Mouse (Mus musculus) megakaryocyte progenitor cell, adult 5-6 weeks (primary cell): ENCODE measurements around the gene Nxn. TPM values are rescaled to one million over a fixed set of nuclear protein-coding genes. Genes with fewer than 3 reads are reported as not detected.

Experiments used
- ATAC-seq: replicated peaks from 2 replicates; pipeline ENCODE4 v1.8.0; 2016; ENCODE audit warnings: mild to moderate bottlenecking, moderate TSS enrichment, inconsistent platforms; ENCODE audit not compliant: poor library complexity
- total RNA-seq, 2 experiments: library from RNA; stranded (forward) in 1 of 2; stranded (reverse) in 1 of 2; fragments of 157-497, 149-512 nt in 1 of 2; fragments of 200-1000 nt in 1 of 2; gene quantifications; 2 replicates each; pipeline versions ENCODE4 v1.2.3 to v1.2.4; 2015 to 2017

The Nxn gene
- total RNA-seq, 2 experiments from 2014 or later: 20.7 to 26.5 TPM

GRCm38 (mm10) chr11:76267550-76267949, 131.4 kb downstream of the Nxn start:
- no peak for ATAC-seq

GRCm38 (mm10) chr11:76262611-76263351, 136.2 kb downstream of the Nxn start:
- ATAC-seq: no peak

GRCm38 (mm10) chr11:76261224-76261623, 137.7 kb downstream of the Nxn start:
- ATAC-seq: peak; percentile 87

- no peak for ATAC-seq
These were observed 138.5 kb downstream of the Nxn start for GRCm38 (mm10) chr11:76260208-76261050.

GRCm38 (mm10) chr11:76258511-76258910, 140.4 kb downstream of the Nxn start:
- no peak for ATAC-seq

- no peak for ATAC-seq
These were observed 141.6 kb downstream of the Nxn start for GRCm38 (mm10) chr11:76257386-76257785.

- no peak for ATAC-seq
These were observed 142.8 kb downstream of the Nxn start for GRCm38 (mm10) chr11:76256129-76256528.

GRCm38 (mm10) chr11:76255431-76256001, 143.4 kb downstream of the Nxn start:
- ATAC-seq: no peak

- no peak for ATAC-seq
These were observed 145.0 kb downstream of the Nxn start for GRCm38 (mm10) chr11:76253918-76254264.

- ATAC-seq: peak; percentile 97
These were observed 145.6 kb downstream of the Nxn start for GRCm38 (mm10) chr11:76253145-76253917.

- ATAC-seq: no peak
These were observed 146.9 kb downstream of the Nxn start for GRCm38 (mm10) chr11:76252036-76252435.

GRCm38 (mm10) chr11:76247239-76247638, 151.7 kb downstream of the Nxn start:
- no peak for ATAC-seq

GRCm38 (mm10) chr11:76246439-76246838, 152.5 kb downstream of the Nxn start:
- no peak for ATAC-seq

GRCm38 (mm10) chr11:76243811-76244546, 155.0 kb downstream of the Nxn start:
- ATAC-seq: peak; percentile 43; the same call in 1 of the 2 replicates

- peak; percentile 99 for ATAC-seq
These were observed 155.8 kb downstream of the Nxn start, which contains the start of the genes Mrm3 and Glod4 for GRCm38 (mm10) chr11:76242901-76243810. Gene Mrm3 (plus strand): TSS chr11:76243715. Gene Glod4 (minus strand): TSS chr11:76243725.

- no peak for ATAC-seq
These were observed 159.2 kb downstream of the Nxn start for GRCm38 (mm10) chr11:76239750-76240149.

- no peak for ATAC-seq
These were observed 162.8 kb downstream of the Nxn start for GRCm38 (mm10) chr11:76236136-76236535.

GRCm38 (mm10) chr11:76225051-76225450, 173.9 kb downstream of the Nxn start:
- no peak for ATAC-seq

- no peak for ATAC-seq
These were observed 174.3 kb downstream of the Nxn start for GRCm38 (mm10) chr11:76224631-76225030.
